Mouse (Mus musculus) spleen, adult 2 months (tissue): ENCODE results near the gene Akap3.

Experiments
- CTCF ChIP-seq: fragments of 200-500 bp; IDR thresholded peaks from 2 replicates; pipeline ENCODE4 v1.5.1; 2011; ENCODE audit warnings: mild to moderate bottlenecking, inconsistent platforms; ENCODE audit not compliant: insufficient read depth, insufficient read length, insufficient replicate concordance; ENCODE audit errors: extremely low read depth
- POLR2A ChIP-seq: fragments of 200-500 bp; IDR thresholded peaks from 2 replicates; pipeline ENCODE4 v1.6.1; 2011; ENCODE audit warnings: low read depth, low read length, inconsistent platforms

- TF ChIP-seq POLR2A (no peak), CTCF (no peak)
Observed at GRCm38 (mm10) chr6:126811481-126811880, 41.4 kb upstream of the Akap3 start.
